Mouse (Mus musculus): ENCODE results near the gene Id3. TPM values are rescaled to one million over a fixed set of nuclear protein-coding genes. Genes with fewer than 3 reads are reported as not detected.

Id3 gene
- 100 and 135 TPM in 2 replicates for polyA plus RNA-seq (2012; ENCODE audit: low replicate concordance)

GRCm38 (mm10) chr4:136143193-136143976 lies at the start of gene Id3:
TSS of gene Id3 (plus strand) at chr4:136143497.

GRCm38 (mm10) chr4:136172011-136172541 lies 28.8 kb downstream of the Id3 start, which contains the start of gene E2f2:
TSS of gene E2f2 (plus strand) at chr4:136172394.

Other genes with a start within 250 kb of the Id3 start
- gene Cnr2, start 248.1 kb upstream of the Id3 start, polyA plus RNA-seq (2012; ENCODE audit: low replicate concordance), result 12.5 and 40.8 TPM in 2 replicates
- gene Fuca1, start 222.8 kb upstream of the Id3 start, polyA plus RNA-seq (2012; ENCODE audit: low replicate concordance), result 31.4 and 50.2 TPM in 2 replicates
- 22.4 and 27.9 TPM in 2 replicates for gene Hmgcl, start 197.0 kb upstream of the Id3 start, polyA plus RNA-seq (2012; ENCODE audit: low replicate concordance)
- gene Gale, start 179.8 kb upstream of the Id3 start, polyA plus RNA-seq (2012; ENCODE audit: low replicate concordance), result 12.5 and 25.6 TPM in 2 replicates
- gene Lypla2, start 170.9 kb upstream of the Id3 start, polyA plus RNA-seq (2012; ENCODE audit: low replicate concordance), result 314 and 684 TPM in 2 replicates
- 20.7 and 43.3 TPM in 2 replicates for gene Pithd1, start 156.2 kb upstream of the Id3 start, polyA plus RNA-seq (2012; ENCODE audit: low replicate concordance)
- gene Eloa, start 121.7 kb upstream of the Id3 start, polyA plus RNA-seq (2012; ENCODE audit: low replicate concordance), result 7.2 and 7.7 TPM in 2 replicates
- 706 and 1,297 TPM in 2 replicates for gene Rpl11, start 90.1 kb upstream of the Id3 start, polyA plus RNA-seq (2012; ENCODE audit: low replicate concordance)
- 45.9 and 61.7 TPM in 2 replicates for gene E2f2, start 28.9 kb downstream of the Id3 start, polyA plus RNA-seq (2012; ENCODE audit: low replicate concordance)
- gene Asap3, start 62.9 kb downstream of the Id3 start, polyA plus RNA-seq (2012; ENCODE audit: low replicate concordance), result 0.35 and 0.56 TPM in 2 replicates
- 0.55 TPM in 1 of 2 replicates, not detected in the other for gene Tcea3, start 104.2 kb downstream of the Id3 start, polyA plus RNA-seq (2012; ENCODE audit: low replicate concordance)
- gene Zfp46, start 141.2 kb downstream of the Id3 start, polyA plus RNA-seq (2012; ENCODE audit: low replicate concordance), result 8.7 and 10.5 TPM in 2 replicates
- gene Hnrnpr, start 167.4 kb downstream of the Id3 start, polyA plus RNA-seq (2012; ENCODE audit: low replicate concordance), result 37.5 and 54.9 TPM in 2 replicates